Mouse (Mus musculus): ENCODE results near the gene Zfp664. TPM values are rescaled to one million over a fixed set of nuclear protein-coding genes. Genes with fewer than 3 reads are reported as not detected.

Zfp664 gene
- polyA plus RNA-seq, 1 experiment, result 54.0 TPM

- no peak overlapping the region for H3K27ac ChIP-seq (ENCODE audit: insufficient read depth, low read length)
- no peaks in the 10 kb centered on the region for H3K4me1 ChIP-seq (ENCODE audit: control insufficient read depth, insufficient read depth, low read length)
- no peak overlapping the region for H3K4me3 ChIP-seq (ENCODE audit: insufficient read depth, low read length)
- TF ChIP-seq POLR2A (IDR thresholded peaks at IDR 0.05; ENCODE audit: low read depth, low read length), result no peak
- TF ChIP-seq CTCF (IDR thresholded peaks at IDR 0.05; ENCODE audit: borderline replicate concordance, insufficient read depth, low read length), result no peak
These were observed 49.8 kb downstream of the Zfp664 start for GRCm38 (mm10) chr5:124912276-124912675.

GRCm38 (mm10) chr5:124912946-124913933 is 50.7 kb downstream of the Zfp664 start:
- TF ChIP-seq CTCF (IDR thresholded peaks at IDR 0.05; ENCODE audit: borderline replicate concordance, insufficient read depth, low read length) (no peak), POLR2A (IDR thresholded peaks at IDR 0.05; ENCODE audit: low read depth, low read length) (no peak)
- Histone ChIP-seq H3K4me1 (ENCODE audit: control insufficient read depth, insufficient read depth, low read length) (no peaks in the 10 kb centered on the region), H3K4me3 (ENCODE audit: insufficient read depth, low read length) (no peak overlapping the region), H3K27ac (ENCODE audit: insufficient read depth, low read length) (no peak overlapping the region)

GRCm38 (mm10) chr5:124919798-124920197 is 57.3 kb downstream of the Zfp664 start:
- no peak for TF ChIP-seq CTCF (IDR thresholded peaks at IDR 0.05; ENCODE audit: borderline replicate concordance, insufficient read depth, low read length)
- no peak overlapping the region for H3K4me3 ChIP-seq (ENCODE audit: insufficient read depth, low read length)
- no peak overlapping the region for H3K27ac ChIP-seq (ENCODE audit: insufficient read depth, low read length)
- H3K4me1 ChIP-seq (ENCODE audit: control insufficient read depth, insufficient read depth, low read length), result peaks cover 11% of the 10 kb centered on the region

- no peak overlapping the region for H3K27ac ChIP-seq (ENCODE audit: insufficient read depth, low read length)
- peaks cover 11% of the 10 kb centered on the region for H3K4me1 ChIP-seq (ENCODE audit: control insufficient read depth, insufficient read depth, low read length)
- H3K4me3 ChIP-seq (ENCODE audit: insufficient read depth, low read length), result no peak overlapping the region
- no peak for TF ChIP-seq POLR2A (IDR thresholded peaks at IDR 0.05; ENCODE audit: low read depth, low read length)
- TF ChIP-seq CTCF (IDR thresholded peaks at IDR 0.05; ENCODE audit: borderline replicate concordance, insufficient read depth, low read length), result no peak
These were observed 58.9 kb downstream of the Zfp664 start for GRCm38 (mm10) chr5:124921410-124921809.

GRCm38 (mm10) chr5:124922356-124923352 is 60.2 kb downstream of the Zfp664 start:
- no peak overlapping the region for H3K4me3 ChIP-seq (ENCODE audit: insufficient read depth, low read length)
- H3K4me1 ChIP-seq (ENCODE audit: control insufficient read depth, insufficient read depth, low read length), result peaks cover 11% of the 10 kb centered on the region
- TF ChIP-seq POLR2A (IDR thresholded peaks at IDR 0.05; ENCODE audit: low read depth, low read length) (no peak), CTCF (IDR thresholded peaks at IDR 0.05; ENCODE audit: borderline replicate concordance, insufficient read depth, low read length) (no peak)
- H3K27ac ChIP-seq (ENCODE audit: insufficient read depth, low read length), result peak overlapping the region; percentile 55

GRCm38 (mm10) chr5:124929425-124930054 is 67.0 kb downstream of the Zfp664 start:
- no peaks in the 10 kb centered on the region for H3K4me1 ChIP-seq (ENCODE audit: control insufficient read depth, insufficient read depth, low read length)
- TF ChIP-seq POLR2A (IDR thresholded peaks at IDR 0.05; ENCODE audit: low read depth, low read length) (no peak), CTCF (IDR thresholded peaks at IDR 0.05; ENCODE audit: borderline replicate concordance, insufficient read depth, low read length) (no peak)
- no peak overlapping the region for H3K27ac ChIP-seq (ENCODE audit: insufficient read depth, low read length)
- H3K4me3 ChIP-seq (ENCODE audit: insufficient read depth, low read length), result no peak overlapping the region

- no peaks in the 10 kb centered on the region for H3K4me1 ChIP-seq (ENCODE audit: control insufficient read depth, insufficient read depth, low read length)
- TF ChIP-seq CTCF (IDR thresholded peaks at IDR 0.05; ENCODE audit: borderline replicate concordance, insufficient read depth, low read length) (peak; percentile 66), POLR2A (IDR thresholded peaks at IDR 0.05; ENCODE audit: low read depth, low read length) (no peak)
- H3K4me3 ChIP-seq (ENCODE audit: insufficient read depth, low read length), result no peak overlapping the region
- H3K27ac ChIP-seq (ENCODE audit: insufficient read depth, low read length), result no peak overlapping the region
These were observed 67.6 kb downstream of the Zfp664 start for GRCm38 (mm10) chr5:124930055-124930439.

GRCm38 (mm10) chr5:124930603-124931002 is 68.1 kb downstream of the Zfp664 start:
- Histone ChIP-seq H3K4me1 (ENCODE audit: control insufficient read depth, insufficient read depth, low read length) (no peaks in the 10 kb centered on the region), H3K27ac (ENCODE audit: insufficient read depth, low read length) (no peak overlapping the region), H3K4me3 (ENCODE audit: insufficient read depth, low read length) (no peak overlapping the region)
- TF ChIP-seq CTCF (IDR thresholded peaks at IDR 0.05; ENCODE audit: borderline replicate concordance, insufficient read depth, low read length) (no peak), POLR2A (IDR thresholded peaks at IDR 0.05; ENCODE audit: low read depth, low read length) (no peak)

GRCm38 (mm10) chr5:124931076-124931475 is 68.6 kb downstream of the Zfp664 start:
- H3K27ac ChIP-seq (ENCODE audit: insufficient read depth, low read length), result no peak overlapping the region
- H3K4me1 ChIP-seq (ENCODE audit: control insufficient read depth, insufficient read depth, low read length), result no peaks in the 10 kb centered on the region
- TF ChIP-seq POLR2A (IDR thresholded peaks at IDR 0.05; ENCODE audit: low read depth, low read length) (no peak), CTCF (IDR thresholded peaks at IDR 0.05; ENCODE audit: borderline replicate concordance, insufficient read depth, low read length) (no peak)
- H3K4me3 ChIP-seq (ENCODE audit: insufficient read depth, low read length), result no peak overlapping the region
